Mouse (Mus musculus) kidney, adult 2 months (tissue): ENCODE data around the gene Gabrd.

Source experiments
- CTCF ChIP-seq: fragments of 200-500 bp; conservative IDR thresholded peaks from 2 replicates; pipeline ENCODE4 v1.5.1; 2011; ENCODE audit warnings: low read depth, mild to moderate bottlenecking, control low read depth, low read length, moderate library complexity, mixed read lengths; ENCODE audit not compliant: insufficient read depth, insufficient read length
- POLR2A ChIP-seq: fragments of 200-500 bp; IDR thresholded peaks from one replicate; pipeline ENCODE4 v1.6.1; 2011; ENCODE audit warnings: low read depth, low read length, control low read depth

GRCm38 (mm10) chr4:155401121-155401520 is 3.2 kb upstream of the Gabrd start:
- TF ChIP-seq CTCF (no peak), POLR2A (no peak)
